Mouse (Mus musculus) thymus, adult 18-20 months (tissue): ENCODE measurements around the gene Elovl5.

Experiments used
- DNase-seq, 2 experiments: peaks; one replicate each; pipeline ENCODE4 v3.0.0; 2022; ENCODE audit warnings: mixed read lengths in 2 of 2

The Elovl5 gene

DNA sequence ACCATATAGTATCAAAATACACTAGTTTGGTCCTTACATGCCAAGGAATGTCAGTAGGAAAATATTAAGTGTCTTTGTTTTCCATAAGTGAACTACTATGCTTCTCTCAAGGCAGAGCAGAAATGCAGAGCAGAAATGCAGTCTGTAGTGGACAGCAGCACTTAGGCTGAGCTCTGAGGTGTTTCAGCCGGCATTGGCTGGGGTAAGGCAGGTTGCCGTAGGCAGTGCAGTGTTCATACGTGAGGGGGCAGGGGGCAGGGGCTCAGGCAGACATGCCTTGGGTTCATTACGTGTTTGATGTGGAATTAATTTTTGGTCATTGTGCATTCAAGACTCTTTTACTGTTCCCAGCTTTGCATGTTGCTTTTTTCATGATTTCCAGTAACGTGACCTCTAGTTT, 12.1 kb downstream of the Elovl5 start:
- no peak for DNase-seq

DNA sequence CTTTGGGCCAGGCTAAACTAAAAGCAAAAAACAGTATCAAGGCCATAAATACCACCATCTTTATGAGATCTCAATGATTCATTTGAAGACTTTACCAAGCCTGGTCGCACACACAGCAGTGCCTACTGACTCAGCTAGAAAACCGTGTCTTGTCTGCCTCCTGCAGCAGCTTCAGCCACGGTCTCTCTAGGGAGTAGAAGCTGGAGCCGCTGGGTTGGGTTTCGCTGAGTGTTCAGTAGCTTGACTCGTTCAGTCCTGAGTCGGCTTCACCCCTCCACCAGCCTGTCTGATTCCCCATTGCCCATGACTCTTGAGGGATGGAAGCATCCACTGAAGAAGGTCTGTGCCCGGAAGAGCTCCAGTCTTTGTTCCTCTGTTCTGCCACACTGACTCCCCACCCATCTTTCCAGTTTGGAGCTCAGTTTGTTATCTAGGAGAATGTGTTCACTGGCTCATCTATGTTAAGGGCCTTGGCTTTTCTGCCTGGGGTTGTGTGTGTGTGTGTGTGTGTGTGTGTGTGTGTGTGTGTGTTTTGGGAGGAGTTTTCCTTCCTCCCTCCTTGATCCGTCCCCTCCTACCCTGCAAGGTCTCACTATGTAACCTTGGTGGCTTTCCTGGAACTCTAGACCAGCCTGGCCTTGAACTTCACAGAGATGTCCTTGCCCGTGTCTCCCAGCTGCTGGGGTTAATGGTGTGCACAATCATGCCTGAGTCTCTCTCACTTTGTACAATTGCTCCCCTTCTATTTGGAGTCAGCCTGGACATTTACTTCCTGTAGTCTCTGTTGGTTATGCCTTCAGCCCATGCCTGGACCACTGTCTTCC, 13.1 kb downstream of the Elovl5 start:
- DNase-seq: no peak

DNA sequence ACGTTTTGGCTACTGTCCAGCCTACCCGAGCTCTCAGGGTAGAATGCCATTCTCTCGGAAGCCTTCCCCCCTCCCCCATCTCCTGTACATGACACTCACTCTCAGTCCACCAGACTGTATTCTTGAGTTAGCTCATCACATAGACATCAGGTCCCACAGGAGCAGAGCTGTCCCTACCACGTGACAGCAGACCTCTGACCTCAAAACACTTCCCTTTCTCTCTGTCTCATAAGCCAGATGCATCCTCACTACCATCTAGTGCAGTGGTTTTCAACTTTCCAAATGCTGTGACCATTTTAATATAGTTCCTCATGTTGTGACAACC, 13.7 kb downstream of the Elovl5 start:
- DNase-seq: no peak

DNA sequence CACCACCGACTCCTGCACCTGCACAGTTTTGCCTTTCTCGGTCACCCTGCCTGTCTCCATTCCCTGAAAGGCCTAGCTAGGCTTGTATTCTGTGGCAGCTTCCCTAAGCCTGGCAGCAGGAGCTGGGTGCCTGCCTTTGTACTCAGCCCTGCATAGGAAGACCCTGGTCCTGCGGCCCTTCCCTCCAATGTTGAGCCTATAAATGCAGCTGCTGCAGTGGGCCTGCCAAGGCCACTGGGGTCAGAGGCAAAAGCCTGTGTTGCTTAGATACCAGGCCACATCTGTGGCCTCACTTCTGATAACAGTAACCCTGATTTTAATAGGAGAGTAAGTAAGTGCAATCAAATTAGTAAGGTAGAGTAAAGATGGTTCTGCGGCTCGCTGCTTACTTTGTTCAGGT, 14.6 kb downstream of the Elovl5 start:
- no peak for DNase-seq

DNA sequence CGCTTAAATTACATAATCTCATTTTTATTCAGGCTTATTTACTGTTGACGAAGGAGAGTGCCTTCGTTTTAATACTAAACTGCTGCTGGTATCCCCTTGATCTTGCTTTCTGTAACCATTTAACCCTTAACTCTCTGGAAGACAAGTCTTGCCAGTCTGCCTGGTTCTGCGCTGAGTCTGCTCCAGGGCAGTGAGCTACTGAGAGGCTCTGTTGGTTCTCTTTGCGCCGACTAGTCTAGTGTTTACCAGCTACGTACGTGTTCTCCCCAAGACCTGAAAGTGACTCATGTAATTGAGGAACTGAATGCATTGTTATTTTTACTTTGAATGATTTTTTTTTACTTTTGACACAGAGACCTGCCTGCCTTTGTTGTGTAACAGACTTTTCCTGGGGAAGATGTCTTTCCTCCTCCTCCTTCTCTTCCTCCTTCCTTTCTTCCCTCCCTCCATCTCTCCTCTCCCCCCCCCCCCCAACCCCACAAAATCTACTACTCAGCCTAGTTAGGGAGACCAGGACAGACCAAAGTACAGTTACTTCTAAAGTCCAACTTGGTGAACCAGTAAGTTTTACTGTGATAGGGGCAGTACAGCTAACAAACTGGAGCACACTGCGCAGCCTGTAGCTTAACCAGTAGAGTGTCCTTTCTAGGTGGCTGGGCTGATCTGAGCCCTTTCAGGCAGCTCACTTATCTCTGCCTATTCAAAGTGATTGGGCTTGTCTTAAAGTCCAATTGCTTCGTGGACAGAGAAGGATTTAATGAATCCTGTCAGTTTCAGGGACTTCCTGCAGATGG, 18.9 kb downstream of the Elovl5 start:
- no peak for DNase-seq

DNA sequence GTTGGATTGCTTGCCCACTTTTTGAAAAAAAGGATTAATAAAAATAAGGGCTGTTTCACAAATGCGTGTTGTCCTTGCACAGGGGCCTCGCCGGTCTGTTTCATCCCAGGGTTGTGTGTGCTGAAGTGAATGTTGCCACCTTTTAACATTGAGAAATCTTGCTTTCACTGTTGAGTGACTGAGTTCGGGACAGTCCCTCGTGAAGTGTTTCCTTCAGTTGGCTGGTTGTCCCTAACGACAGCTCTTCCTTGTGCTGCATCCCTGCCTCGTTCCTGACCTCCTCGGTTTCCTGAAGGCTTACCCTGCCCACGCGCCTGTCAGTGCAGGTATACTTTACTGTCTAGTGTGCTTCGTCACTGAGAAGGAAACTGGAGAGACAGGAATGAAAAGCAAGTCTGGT, 20.7 kb downstream of the Elovl5 start:
- no peak for DNase-seq

DNA sequence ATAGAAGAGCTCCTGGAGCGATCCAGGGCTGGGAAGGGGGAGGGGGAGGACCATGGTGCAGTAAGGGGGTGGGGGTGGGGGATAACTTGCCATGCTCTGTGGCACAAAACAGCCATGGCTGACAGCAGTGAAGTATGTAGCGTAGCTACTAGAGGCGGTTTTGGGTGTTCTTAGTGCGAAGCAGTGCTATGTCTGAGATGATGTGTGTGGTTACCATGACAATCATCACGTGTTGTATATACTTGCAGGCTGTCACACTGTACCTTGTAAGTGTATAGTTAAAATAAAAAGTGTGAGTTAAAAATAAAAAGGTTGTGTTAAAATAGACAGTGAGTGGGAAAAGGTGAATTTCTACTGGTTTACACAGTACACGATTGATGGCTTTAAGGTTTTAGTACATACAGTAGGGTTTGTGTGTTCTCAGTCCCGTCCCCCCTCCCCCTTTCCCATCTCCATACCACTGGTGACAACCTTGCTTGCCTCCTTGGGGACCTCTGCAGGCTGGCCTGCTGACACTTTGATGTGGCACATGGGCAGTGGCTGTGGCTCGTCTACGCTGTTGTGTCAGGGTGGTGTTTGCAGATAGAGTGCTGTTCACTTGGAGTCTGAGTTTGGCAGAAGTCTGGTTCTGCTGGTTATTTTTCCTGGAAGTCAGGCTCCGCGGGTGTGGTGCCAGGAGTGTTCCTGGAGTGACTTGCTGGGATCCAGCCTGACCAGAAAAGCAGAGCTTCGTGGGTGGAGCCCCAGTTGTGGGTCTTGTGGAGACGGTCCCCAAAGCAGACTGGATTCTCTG, 21.8 kb downstream of the Elovl5 start:
- no peak for DNase-seq

DNA sequence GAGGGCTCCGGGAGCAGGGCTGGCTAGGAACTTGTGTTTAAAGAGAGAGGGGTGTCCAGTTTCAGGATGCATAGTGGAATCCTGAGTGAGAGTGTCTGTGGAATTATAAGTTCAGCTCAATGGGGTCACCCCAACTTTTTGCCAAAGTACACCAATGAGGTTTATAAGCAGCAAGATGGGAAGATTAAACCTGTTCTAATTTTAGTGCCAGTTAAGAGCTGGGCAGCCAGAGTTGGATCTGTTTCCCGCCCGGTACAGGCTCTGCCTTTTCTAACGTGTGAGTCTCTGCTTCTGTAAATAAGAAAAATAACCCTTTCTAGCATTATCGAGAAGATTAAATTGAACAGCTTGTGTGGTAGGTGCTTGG, 22.4 kb downstream of the Elovl5 start:
- no peak for DNase-seq

DNA sequence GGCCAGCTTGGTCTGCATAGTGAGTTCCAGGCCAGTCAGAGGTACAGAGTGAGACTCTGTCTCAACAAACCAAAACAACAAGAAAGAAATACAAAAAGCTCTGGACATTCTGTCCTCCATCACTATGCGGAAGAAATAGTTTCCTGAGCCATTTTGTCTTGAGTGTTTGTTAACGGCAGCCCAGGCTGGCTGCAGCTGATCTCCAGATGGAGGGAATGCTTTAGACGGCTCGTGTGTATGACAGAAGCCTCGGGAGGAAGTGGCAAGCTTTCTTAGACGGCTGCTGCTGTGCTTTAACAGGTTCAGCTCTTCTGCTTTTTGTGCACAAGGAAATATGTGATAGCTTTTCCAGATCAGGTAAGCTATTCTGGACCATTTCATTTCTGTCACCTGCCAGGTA, 23.9 kb downstream of the Elovl5 start:
- no peak for DNase-seq

DNA sequence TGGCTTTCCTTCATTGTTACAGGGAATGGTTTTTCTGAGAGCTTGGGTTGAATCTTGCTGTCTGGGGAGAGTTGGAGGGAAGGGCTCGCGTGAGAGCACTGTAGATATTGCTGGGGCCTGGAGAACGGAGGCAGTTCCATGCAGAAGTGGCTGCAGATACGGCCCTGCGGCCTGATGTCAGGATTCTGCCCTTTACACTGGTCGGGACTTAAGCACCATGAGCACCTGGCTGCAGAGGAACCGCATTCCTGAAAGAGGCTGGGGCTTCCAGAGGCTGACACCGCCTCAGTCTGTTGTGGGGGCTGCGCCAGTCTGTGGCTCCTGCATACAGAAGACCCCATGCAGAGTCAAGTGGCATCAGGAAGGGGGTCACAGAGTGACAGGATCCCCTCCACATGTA, 24.7 kb downstream of the Elovl5 start:
- DNase-seq: no peak

DNA sequence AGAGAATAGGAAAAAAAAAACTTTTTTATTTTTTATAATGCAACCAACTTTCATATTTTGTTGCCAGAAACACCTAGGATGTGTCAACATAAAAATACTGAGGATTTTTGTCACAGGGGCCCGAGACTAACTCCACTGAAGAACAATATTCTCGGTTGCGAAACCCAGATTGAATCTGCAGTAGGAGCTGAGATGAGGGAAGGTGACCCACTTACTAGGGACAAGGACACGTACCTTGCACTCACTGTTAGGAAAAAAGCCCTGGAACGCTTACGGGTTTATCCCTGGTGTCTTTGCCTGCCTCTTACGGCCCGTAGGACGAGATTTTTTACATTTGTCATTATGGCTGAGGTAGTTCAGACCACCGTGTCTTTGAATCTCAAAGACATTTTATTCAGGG, 25.2 kb downstream of the Elovl5 start:
- no peak for DNase-seq

DNA sequence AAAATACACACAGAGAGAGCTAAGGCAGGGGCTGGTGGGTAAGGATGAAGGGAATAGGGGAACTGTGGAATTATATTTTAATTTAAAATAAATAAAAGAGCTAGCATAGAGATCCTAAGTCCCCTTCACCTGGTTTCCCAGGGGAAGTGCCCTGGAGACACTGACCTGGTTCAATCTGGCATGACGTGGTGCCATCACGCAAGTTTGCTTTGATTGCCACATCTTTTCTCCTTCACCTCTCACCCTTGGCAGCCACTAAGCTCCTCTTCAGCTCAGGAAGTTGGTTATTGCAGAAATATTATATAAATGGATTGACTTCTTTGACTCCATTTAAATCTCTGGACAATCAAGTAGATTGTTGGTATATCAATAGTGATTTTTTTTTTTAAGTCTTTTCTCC, 26.2 kb downstream of the Elovl5 start:
- no peak for DNase-seq

DNA sequence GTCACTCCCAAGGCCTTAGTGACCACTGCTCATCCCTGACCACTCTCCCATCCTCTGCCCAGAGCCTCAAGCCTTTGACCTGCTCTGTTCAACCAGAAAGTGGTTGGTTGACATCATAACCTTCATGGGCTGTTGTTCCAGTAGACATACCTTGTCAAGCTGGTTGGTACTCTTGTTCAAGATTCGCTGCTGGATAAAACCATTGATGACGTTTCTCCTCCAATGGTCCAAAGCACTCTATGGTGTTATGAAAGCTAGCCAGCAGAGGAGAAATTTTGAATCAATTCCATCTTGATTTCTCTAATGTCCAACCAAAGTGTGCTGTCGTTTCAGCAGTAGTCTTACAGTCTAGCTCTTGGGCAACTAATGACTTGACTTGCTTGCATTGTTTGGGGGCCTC, 27.0 kb downstream of the Elovl5 start:
- DNase-seq: no peak

DNA sequence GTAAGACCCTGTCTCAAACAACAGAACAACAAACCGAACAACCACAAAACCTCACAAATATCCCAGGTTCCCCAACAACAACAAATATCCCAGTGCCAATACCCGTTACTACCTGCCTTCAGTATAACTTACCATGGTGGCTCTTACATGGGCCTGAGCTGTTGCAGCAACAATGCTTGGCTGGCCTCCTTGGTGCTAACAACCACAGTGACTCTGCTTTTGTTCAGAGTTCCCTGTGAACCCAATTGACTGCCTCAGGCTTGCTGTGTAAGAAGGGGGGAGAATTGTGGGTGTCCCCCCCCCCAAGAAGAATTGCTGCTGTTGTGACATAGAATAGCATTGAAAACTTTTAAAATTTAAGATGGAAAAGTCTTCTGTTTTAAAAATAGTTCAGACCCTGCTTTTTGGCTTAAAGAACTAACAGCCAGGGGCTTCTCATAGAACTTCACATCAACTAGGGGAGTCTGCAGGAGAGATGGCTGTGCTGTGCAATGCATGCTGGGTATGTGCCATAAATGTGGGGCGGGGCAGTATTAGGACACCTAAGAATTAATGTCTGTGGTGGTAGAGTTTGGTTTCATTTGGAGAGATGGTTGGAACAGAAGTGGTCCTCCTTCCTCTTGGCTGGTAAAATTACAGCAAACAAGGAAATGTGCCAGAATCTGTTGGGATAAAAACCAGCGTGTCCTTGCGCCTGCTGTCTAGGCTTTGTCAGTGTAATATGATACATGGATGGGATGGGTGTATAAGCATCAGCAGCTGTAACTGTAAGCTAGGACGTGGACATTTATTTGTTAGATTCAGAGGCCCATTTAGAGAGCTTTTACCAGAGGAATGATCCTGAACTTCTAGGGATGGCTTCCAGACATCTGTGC, 28.9 kb downstream of the Elovl5 start:
- no peak for DNase-seq

DNA sequence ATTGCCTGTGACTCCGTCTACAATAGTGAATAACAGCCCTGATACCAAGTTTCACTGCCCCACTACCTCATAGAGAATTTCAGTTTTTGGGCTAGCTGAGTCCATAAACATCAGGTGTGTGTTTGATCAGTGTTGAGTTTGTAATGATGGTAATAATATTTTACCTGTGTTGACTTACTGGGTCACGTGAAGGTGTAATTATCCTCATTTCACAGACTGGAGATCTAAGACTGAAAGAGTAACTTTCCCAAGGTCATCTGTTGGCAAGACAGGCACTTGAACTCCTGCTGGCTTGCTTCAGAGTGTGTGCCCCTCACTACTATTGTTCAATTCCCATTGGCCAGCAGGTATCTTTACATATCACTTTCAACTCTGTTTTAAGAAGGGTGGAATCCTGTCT, 31.1 kb downstream of the Elovl5 start:
- DNase-seq: no peak

DNA sequence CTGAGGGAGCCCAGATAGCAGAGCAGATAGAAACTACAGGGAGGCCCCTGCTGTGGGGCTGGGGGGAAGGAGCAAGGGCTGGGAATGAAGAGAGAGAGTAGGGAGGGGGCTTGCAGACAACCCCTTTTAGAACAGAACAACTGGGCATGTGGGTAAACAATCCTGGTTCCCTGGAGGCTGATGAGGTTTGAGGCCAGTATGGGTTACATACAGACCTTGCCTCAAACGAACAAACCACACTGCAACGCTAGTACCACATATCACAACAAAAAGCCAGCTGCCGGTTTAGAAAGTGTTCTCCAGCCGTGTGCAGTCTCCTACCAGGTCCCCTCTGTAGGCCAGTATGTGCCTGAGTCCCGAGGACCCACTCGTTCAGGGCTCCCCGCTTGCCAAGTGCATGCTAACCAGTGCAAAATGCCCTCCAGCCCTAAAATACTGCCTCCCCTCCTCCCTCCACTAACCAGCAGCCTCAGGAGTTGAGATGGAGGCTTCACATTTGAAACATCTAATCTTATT, 32.6 kb downstream of the Elovl5 start:
- DNase-seq: no peak

DNA sequence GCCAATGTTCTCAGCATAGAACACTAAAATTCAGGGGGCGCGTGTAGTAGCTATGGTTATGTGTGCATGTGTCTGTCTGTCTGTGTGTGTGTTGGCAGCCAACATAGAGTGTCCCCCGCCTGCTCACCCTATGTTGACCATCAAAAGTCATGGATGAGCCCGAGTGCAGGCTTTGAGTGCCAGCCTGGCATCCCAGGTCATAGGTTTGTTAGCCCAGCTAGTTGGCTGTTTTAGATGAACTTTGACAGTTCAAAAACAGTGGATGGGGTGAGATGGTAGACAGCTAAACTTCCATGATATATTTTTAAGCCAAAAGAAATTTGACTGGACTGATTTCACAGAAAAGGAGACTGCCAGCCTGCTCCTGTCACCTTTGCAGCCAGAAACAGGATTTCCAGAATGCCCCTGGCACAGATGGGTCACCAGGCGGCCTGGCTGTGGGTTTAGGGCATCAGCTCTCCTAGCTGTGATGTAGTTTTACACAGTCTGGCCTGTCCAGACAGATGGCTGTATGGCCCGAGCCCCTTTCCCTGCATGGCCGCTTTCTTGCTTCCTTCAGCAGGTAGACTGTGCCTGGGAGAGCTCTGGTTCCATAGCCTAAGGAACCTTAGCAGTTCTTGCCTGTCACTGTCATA, 33.8 kb downstream of the Elovl5 start:
- DNase-seq: no peak

DNA sequence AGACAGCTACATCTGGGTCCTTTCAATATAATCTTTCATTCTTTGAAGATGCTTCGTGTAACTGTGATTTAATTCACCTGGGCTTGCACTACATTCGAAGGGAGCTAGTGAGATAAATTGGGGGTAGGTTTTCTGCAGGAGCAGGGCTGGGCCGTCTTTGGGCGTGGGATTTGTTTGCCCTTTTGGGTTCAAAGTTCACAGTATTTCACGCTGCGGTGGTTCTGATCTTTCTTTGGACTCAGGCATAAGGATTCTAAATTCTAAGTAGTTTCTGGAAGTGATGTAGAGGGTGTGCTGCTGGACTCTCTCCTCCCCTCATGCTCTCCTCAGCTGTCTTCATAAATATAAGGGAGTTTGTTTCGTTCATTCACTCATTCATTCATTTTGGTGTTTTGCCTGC, 34.8 kb downstream of the Elovl5 start:
- DNase-seq: no peak

DNA sequence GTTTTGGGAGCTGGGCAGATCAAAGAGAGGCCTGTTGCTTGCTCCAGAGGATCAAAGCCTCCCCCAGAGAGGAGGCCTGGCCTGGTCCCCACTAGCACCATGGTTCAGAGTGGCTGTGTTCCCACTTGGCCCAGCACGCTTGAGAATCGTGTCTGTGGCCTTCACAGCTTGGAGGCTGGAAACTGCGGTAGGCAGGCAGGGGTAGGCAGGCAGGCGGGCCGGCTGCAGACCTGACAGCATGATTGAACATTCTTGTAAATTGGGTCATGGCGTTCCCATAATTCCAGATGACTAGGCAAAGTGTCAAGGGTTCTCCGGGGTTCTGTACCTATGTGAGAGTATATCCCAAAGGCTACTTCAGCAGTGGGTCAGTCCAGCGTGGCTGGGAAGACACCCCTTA, 35.9 kb downstream of the Elovl5 start:
- no peak for DNase-seq

DNA sequence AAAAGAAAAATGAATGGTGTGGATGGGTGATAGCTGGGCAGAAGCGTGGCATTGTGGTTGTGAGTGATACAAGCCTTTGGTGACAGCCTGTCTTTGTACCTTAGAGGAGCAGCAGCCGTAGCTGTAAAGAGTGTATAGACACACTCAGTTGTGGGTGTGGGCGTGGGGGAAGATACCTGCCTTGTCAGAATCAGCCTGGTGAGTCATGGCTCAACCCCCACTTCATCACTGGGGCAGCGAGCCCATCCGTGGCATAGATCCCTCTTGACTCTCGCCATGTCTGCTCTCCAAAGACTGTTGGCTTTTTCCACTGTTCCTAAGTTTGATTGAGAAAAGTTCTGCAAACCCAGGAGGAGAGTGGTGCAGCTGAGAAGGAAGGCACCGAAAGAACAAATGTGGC, 37.3 kb downstream of the Elovl5 start:
- DNase-seq: no peak

DNA sequence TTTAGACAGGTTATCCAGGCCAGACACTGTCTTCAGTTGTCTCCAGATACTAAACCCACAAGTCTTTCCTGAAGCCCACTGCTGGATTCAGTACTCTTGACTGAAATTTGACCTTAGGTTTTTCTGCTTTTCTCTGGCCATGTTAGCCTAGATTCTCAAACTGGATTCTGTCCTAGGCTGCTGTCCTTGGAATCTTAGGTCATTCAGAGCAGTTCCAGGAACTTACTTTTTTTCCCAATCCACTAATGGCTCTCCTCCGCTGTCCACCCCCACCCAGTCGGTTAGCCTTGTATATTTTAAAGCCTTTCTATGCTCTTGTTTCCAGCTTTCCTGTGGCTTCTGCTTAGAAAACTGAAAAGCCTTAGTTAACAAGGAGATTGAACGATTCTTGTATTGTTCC, 37.8 kb downstream of the Elovl5 start:
- DNase-seq: no peak

DNA sequence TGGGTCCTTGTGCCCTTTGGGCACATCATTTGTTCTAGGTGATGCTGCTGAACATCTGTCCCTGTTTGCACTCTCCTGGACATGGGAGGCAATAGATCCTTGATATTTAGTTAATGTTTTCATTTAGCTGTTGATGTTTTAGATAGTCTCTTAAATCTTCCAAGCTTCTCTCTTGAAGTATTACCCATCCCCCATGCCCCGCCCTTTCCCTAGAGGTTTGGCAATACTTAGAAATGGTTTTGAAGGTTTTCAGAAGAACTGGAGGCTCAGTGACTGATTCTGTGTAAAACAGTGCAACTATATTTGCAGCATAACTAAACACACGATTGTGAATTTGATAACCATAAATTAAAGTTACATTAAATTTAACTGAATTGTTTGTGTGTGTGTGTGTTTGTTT, 38.3 kb downstream of the Elovl5 start:
- no peak for DNase-seq
